Mouse (Mus musculus): ENCODE data around the gene Pet2. TPM values are rescaled to one million over a fixed set of nuclear protein-coding genes. Genes with fewer than 3 reads are reported as not detected.

Gene Pet2
- polyA plus RNA-seq (2012; rRNA removed): not detected in 2 replicates

DNA sequence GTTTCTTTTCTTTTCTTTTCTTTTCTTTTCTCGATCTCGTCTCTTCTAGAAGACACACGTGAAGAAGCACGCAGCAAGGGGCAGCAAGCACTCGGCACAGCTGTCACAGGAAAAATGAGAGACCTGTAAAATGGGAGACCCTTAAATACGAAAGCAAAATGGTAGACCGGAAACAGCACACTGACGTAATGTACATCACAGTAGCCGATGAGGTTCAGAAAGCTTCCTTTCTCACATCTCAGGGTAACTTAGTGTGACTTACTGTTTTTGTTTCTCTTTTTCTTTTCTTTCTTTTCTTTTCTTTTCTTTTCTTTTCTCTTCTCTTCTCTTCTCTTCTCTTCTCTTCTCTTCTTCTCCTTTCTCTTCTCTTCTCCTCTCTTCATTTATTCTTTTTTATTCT, at the start of gene Pet2:
Gene Pet2 (minus strand): TSS at position 101 of the 400 bp plus-strand sequence.

